Mouse (Mus musculus) midbrain, embryonic 12.5 days (tissue): ENCODE results near the gene Olfr1427. TPM values are rescaled to one million over a fixed set of nuclear protein-coding genes. Genes with fewer than 3 reads are reported as not detected.
"Not testable (repeated sequence)": the region's sequence is repeated elsewhere in the genome, so short reads cannot be mapped to it uniquely, and the experiment has no call there.

Source experiments
- ATAC-seq: fragments of 200-750 bp; cut with Nextera tagmentation; 2 replicates; pipeline ENCODE4 v1.8.0; 2017; ENCODE audit warnings: low read depth, moderate TSS enrichment, moderate library complexity; ENCODE audit not compliant: low FRiP score
- H3K27ac ChIP-seq: fragments of 300-500 bp; sonication (generic); replicated peaks from 2 replicates; pipeline ENCODE4 v1.5.1; 2016; ENCODE audit warnings: mild to moderate bottlenecking
- H3K27me3 ChIP-seq: fragments of 300-500 bp; sonication (generic); 2 replicates; pipeline ENCODE4 v1.6.1; 2016; ENCODE audit warnings: mild to moderate bottlenecking
- H3K36me3 ChIP-seq: fragments of 300-500 bp; sonication (generic); 2 replicates; pipeline ENCODE4 v1.6.1; 2016
- H3K4me1 ChIP-seq: fragments of 300-500 bp; sonication (generic); 2 replicates; pipeline ENCODE4 v1.6.1; 2016
- H3K4me2 ChIP-seq: fragments of 300-500 bp; sonication (generic); replicated peaks from 2 replicates; pipeline ENCODE4 v1.6.1; 2016; ENCODE audit warnings: mild to moderate bottlenecking, moderate library complexity
- H3K4me3 ChIP-seq: fragments of 300-500 bp; sonication (generic); 2 replicates; pipeline ENCODE4 v1.5.1; 2016; ENCODE audit warnings: mild to moderate bottlenecking
- H3K9ac ChIP-seq: fragments of 300-500 bp; sonication (generic); replicated peaks from 2 replicates; pipeline ENCODE4 v1.6.1; 2016; ENCODE audit warnings: mild to moderate bottlenecking, moderate library complexity
- H3K9me3 ChIP-seq: fragments of 300-500 bp; sonication (generic); 2 replicates; pipeline ENCODE4 v1.6.1; 2016; ENCODE audit warnings: mild to moderate bottlenecking
- WGBS: fragments of 180-500 bp; shearing (Covaris S2); methylation state at CpG from one replicate; pipeline ENCODE4 v1.1.7; 2016; 5-methylcytosine and 5-hydroxymethylcytosine counted together
- polyA plus RNA-seq: library from polyadenylated mRNA; unstranded; fragments of >200 nt; fragmentation: Nextera tagmentation; extraction: Ambion mirVana; gene quantifications from 2 replicates; pipeline ENCODE4 v1.2.1, GENCODE M21; 2016

The Olfr1427 gene
- polyA plus RNA-seq = not detected in 2 replicates

DNA sequence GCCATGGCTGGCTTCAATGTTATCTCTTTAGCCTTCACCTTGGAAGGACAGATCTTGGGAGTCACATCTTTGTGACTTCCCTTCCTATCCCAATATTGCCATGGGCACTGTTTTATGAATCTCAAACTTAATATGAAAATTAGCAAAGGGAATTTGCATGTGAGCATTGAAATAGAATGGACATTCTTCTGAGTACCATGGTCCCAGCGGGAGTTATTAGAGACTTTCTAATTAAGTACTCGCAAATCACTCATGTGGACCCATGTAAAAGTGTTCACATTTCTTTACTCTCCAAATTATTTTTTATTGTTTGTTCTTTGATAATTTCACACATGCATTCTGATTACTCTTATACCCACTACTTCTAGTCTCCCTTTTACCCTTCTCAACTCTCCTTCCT lies at the start of gene Olfr1427:
Olfr1427 (minus strand) TSS at position 101 of the 400 bp plus-strand sequence.
- no peak within 1 kb of the TSS for H3K4me3 ChIP-seq
- 93% methylated on average over 2 of the region's 2 CpGs for WGBS
- H3K4me1 ChIP-seq = no peaks in the 10 kb centered on the region
- H3K9me3 ChIP-seq = no peaks in the 10 kb centered on the region
- no peak within 1 kb of the TSS for H3K27ac ChIP-seq
- H3K9ac ChIP-seq = no peak within 1 kb of the TSS
- no peaks in the 10 kb centered on the region for H3K36me3 ChIP-seq
- no peak for ATAC-seq
- no peak within 1 kb of the TSS for H3K4me2 ChIP-seq
- no peaks in the 10 kb centered on the region for H3K27me3 ChIP-seq

DNA sequence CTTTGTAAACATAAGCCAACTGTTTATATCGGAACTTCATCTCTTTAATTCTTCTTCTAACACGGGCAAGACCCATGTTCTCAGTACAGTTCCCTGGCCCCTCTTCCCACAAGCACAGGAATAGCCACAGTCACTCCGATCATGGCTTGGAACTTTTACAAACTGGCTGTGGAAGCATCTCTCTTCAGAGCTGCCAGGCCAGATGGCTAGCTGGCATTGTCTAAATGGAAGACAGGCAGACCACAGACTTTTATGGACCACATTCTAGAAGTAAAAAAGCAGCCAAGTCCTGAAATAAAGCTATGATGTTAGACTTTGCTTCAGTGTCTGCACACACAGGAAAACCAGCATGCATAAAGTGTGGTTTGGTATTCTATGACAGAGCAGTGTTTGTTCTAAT lies 42.3 kb upstream of the Olfr1427 start:
- ATAC-seq = no peak

DNA sequence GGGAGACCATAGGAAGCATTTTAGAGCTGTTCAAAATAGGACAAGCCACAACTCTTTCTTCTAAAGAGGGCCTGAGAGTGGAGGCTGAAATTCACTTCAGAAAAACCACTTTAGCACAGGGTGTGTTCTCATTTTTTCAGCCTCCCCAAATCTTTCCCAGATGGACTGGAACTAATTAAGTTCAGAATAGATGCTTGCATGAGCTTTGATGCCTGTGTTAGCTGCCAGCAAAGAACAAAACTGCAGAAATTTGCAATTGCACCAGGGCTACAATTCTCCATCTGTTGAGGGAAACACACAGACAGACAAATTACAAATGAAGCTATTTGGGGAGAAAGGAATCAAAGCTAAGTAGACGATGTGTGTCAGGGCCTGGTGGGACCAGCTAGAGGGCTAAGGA lies 40.2 kb upstream of the Olfr1427 start:
- Histone ChIP-seq H3K4me2 (no peak overlapping the region), H3K27me3 (no peaks in the 10 kb centered on the region), H3K9me3 (no peaks in the 10 kb centered on the region), H3K4me1 (no peaks in the 10 kb centered on the region), H3K9ac (no peak overlapping the region), H3K27ac (no peak overlapping the region), H3K4me3 (no peak overlapping the region), H3K36me3 (no peaks in the 10 kb centered on the region)
- ATAC-seq = no peak
- WGBS = 48% methylated on average over 1 of the region's 1 CpGs

More for the DNA sequence above, 42.3 kb upstream of the Olfr1427 start:
- H3K4me2 ChIP-seq = no peak overlapping the region
- H3K9ac ChIP-seq = no peak overlapping the region
- WGBS = 92% methylated on average over 3 of the region's 3 CpGs
- no peaks in the 10 kb centered on the region for H3K27me3 ChIP-seq
- H3K36me3 ChIP-seq = no peaks in the 10 kb centered on the region
- no peaks in the 10 kb centered on the region for H3K4me1 ChIP-seq
- no peak overlapping the region for H3K27ac ChIP-seq
- no peaks in the 10 kb centered on the region for H3K9me3 ChIP-seq
- H3K4me3 ChIP-seq = no peak overlapping the region

DNA sequence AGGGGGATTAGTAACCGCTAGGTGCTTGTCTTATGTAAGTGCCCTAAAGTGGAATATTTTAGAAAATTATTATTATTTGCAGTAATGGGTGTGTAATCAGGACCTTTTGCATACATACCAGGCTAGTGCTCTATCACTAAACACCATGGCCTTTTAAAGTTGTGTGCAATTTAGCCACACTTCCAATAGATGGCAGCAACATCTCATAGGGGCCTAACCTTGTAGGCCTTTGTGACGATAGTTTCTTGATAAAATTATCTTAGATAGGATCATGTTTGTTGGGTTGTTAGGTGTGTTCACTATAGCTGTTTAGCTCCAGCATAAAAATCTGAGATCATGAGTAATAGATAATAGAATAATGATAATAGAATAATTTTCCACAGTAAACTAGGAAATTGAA lies 31.2 kb upstream of the Olfr1427 start:
- peak; percentile 69 for ATAC-seq
- WGBS = 36% methylated on average over 2 of the region's 2 CpGs

DNA sequence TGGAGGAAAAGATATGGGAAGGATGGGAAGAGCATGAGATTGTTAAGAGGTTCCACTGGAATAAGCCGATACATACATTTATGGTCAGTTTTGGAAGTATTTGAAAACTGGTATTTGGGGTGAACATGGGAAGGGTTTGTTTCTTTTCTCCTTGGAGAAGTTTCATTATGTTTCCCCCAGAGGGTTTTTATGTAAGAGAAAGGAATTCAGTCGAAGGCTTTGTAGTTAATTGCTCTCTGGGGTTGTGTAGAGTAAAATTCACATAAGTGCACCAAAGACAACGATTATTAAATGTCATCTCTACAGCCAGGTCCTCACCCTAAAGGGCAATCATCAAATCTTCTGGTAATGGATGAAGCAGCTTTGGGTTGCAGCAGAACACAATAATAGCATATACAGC lies 20.0 kb upstream of the Olfr1427 start, which contains the start of gene Olfr76:
Olfr76 (minus strand) TSS at position 101 of the 400 bp plus-strand sequence.
- no peak within 1 kb of the TSS for H3K4me3 ChIP-seq
- no peaks in the 10 kb centered on the region for H3K4me1 ChIP-seq
- no peaks in the 10 kb centered on the region for H3K9me3 ChIP-seq
- no peak within 1 kb of the TSS for H3K9ac ChIP-seq
- no peak within 1 kb of the TSS for H3K4me2 ChIP-seq
- 74% methylated on average over 3 of the region's 3 CpGs for WGBS
- H3K36me3 ChIP-seq = no peaks in the 10 kb centered on the region
- no peaks in the 10 kb centered on the region for H3K27me3 ChIP-seq
- no peak within 1 kb of the TSS for H3K27ac ChIP-seq
- ATAC-seq = no peak

More for the DNA sequence above, 31.2 kb upstream of the Olfr1427 start:
- Histone ChIP-seq H3K9ac (no peak overlapping the region), H3K36me3 (no peaks in the 10 kb centered on the region), H3K4me1 (no peaks in the 10 kb centered on the region), H3K27ac (no peak overlapping the region), H3K4me3 (no peak overlapping the region), H3K27me3 (no peaks in the 10 kb centered on the region), H3K4me2 (no peak overlapping the region), H3K9me3 (no peaks in the 10 kb centered on the region)

DNA sequence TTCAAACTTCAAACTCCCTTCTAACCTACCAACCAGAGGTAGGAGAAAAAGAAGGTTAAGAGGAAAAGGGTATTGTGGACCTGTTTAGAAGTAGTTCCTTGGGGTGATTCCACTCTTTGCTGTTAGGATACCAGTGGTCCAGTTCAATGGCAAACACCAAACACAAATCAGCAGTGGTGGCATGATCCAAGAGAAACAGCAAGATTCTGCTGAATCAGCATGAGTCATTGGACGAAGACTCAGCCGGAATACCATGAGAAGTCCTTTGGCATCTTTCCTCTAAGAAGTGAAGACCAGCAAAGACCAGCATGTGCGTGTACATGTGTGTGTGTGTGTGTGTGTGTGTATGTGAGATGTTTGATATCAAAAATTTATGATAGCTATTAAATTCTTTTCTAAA lies 13.3 kb upstream of the Olfr1427 start:
- Histone ChIP-seq H3K36me3 (no peaks in the 10 kb centered on the region), H3K9ac (no peak overlapping the region), H3K4me3 (no peak overlapping the region), H3K4me2 (no peak overlapping the region), H3K9me3 (no peaks in the 10 kb centered on the region), H3K27me3 (no peaks in the 10 kb centered on the region), H3K27ac (no peak overlapping the region), H3K4me1 (no peaks in the 10 kb centered on the region)
- 90% methylated on average over 3 of the region's 3 CpGs for WGBS
- no peak for ATAC-seq

DNA sequence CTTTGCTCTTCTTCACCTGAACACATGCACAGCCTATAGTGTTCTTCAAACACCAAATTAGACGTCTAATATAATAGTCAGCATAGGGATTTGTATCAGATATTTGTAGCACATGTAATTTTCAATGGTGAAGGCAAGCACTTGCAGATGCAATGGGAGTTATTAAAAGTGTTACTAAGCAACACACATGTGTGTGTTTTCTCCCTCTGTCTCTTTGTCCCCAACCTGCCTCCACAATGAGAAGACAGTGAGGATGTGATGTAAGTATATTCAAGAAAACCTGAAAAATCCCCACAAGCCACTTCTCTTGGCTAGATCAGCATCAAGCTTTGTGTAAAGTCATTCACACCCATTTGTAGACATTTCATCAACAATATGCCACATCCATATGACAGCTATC lies 12.7 kb upstream of the Olfr1427 start, which contains the start of gene Olfr1428:
Olfr1428 (minus strand) TSS at position 101 of the 400 bp plus-strand sequence.
- H3K9ac ChIP-seq = no peak within 1 kb of the TSS
- no peaks in the 10 kb centered on the region for H3K36me3 ChIP-seq
- no peaks in the 10 kb centered on the region for H3K4me1 ChIP-seq
- 80% methylated on average over 1 of the region's 1 CpGs for WGBS
- H3K27ac ChIP-seq = no peak within 1 kb of the TSS
- ATAC-seq = no peak
- no peak within 1 kb of the TSS for H3K4me3 ChIP-seq
- no peaks in the 10 kb centered on the region for H3K27me3 ChIP-seq
- H3K9me3 ChIP-seq = no peaks in the 10 kb centered on the region
- no peak within 1 kb of the TSS for H3K4me2 ChIP-seq

DNA sequence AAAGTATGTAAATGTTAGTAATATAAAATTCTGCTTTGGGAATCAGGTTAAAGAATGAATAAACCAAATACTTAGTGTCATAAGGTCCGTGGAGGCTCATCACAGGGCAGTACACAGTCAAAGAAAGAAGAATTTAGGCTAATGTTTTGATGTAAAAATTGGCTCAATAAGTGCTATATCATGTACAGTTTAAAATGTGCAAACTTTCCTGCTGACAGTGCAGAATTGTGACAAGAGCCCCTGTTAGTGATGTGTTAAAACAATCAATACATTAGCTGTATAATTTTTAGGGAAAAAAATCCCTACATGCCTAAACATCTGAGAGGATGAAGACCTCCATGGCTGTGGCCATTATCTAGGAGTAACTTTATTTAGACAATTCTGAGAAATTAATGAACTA lies 10.7 kb upstream of the Olfr1427 start:
- Histone ChIP-seq H3K27ac (no peak overlapping the region), H3K4me2 (no peak overlapping the region), H3K4me3 (no peak overlapping the region), H3K9me3 (no peaks in the 10 kb centered on the region), H3K27me3 (no peaks in the 10 kb centered on the region), H3K9ac (no peak overlapping the region), H3K36me3 (no peaks in the 10 kb centered on the region), H3K4me1 (no peaks in the 10 kb centered on the region)
- no peak for ATAC-seq
- WGBS = 63% methylated on average over 1 of the region's 1 CpGs

DNA sequence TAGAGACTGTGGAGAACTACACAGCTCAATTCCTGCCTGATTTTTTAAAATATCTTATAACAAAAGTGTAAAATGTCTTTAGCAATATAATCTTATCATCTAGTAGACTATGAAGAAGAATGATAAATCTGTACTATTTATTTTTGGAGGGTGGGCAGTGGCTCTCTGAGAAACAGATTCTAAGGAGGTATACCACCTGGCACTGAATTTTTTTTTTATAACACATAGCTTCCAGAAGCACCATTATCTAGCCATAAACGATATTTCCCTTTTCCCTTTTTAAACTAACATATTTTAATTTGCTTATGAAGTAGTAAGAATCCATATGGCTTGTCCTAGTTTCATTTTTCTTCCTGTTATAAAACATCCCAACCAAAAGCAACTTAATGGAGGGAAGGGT lies 1.4 kb upstream of the Olfr1427 start:
- no peaks in the 10 kb centered on the region for H3K4me1 ChIP-seq

DNA sequence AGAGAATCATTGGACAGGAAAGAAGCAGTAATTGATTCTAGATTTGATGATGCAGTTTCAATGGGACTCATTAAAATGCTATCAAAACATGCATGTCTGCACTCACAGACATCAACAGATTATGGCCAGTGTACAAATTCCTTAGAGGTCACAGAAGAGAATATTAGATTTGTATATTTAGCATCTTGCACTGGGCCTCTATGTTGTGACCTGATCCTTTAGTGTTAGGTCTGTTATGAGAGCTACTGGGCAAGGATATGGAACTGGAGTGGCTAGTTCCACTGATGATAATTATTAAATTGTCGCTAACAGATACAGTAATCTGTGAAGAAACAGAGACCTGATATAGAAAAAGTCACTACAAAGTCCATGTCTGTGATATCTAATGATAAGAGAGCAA lies 11.2 kb downstream of the Olfr1427 start, which contains the start of gene Olfr1426:
Olfr1426 (minus strand) TSS at position 101 of the 400 bp plus-strand sequence.
- Histone ChIP-seq H3K4me2 (no peak within 1 kb of the TSS), H3K9me3 (no peaks in the 10 kb centered on the region), H3K27ac (no peak within 1 kb of the TSS), H3K4me1 (no peaks in the 10 kb centered on the region), H3K36me3 (no peaks in the 10 kb centered on the region), H3K27me3 (no peaks in the 10 kb centered on the region), H3K4me3 (no peak within 1 kb of the TSS), H3K9ac (no peak within 1 kb of the TSS)
- no peak for ATAC-seq
- 87% methylated on average over 1 of the region's 1 CpGs for WGBS

More for the DNA sequence above, 1.4 kb upstream of the Olfr1427 start:
- ATAC-seq = no peak
- 70% methylated on average over 1 of the region's 1 CpGs for WGBS
- Histone ChIP-seq H3K36me3 (no peaks in the 10 kb centered on the region), H3K4me2 (no peak overlapping the region), H3K9ac (no peak overlapping the region), H3K9me3 (no peaks in the 10 kb centered on the region), H3K27ac (no peak overlapping the region), H3K27me3 (no peaks in the 10 kb centered on the region), H3K4me3 (no peak overlapping the region)

DNA sequence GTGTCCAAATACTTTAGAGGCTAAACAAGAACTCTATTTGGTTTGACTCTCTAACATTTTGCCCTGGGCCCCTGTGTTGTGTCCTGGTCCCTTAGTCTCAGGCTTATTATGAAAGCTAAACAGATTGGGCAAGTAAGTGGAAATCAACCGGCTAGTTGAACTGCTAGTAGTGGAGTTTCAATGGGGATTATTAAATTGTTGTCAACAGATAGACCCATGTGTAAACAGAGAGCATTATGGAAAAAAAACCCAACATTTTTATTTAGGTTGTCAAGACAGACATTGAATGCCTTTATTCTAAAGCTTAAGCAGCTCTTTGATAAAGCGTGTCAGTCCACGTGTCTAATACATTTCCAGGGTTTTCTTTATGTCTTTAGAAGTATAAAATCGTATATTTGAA lies 25.5 kb downstream of the Olfr1427 start, which contains the start of gene Olfr1425:
Olfr1425 (minus strand) TSS at position 101 of the 400 bp plus-strand sequence.
- not testable (repeated sequence) for H3K4me1 ChIP-seq, H3K9me3 ChIP-seq, H3K4me3 ChIP-seq, H3K27me3 ChIP-seq, H3K9ac ChIP-seq, H3K36me3 ChIP-seq, H3K27ac ChIP-seq, ATAC-seq, H3K4me2 ChIP-seq
- WGBS = 85% methylated on average over 4 of the region's 4 CpGs

DNA sequence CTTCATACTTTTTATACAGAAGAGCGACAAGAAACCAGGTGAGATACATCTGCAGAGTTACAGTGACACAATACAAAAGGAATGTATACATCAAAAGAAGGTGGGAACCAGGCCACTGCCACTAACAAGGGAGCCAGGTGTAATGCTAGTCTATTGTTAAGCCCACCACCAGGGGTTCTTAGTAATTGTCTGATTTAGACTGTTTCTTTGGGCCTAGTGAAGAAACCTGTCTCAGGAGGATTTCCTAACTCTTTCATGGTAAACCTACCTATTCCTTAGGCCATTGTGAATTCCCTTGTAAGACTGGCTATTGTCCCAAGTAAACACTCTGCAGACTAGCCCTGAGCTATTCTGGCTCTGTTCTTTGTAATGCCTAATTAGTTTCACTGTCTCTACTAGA lies 33.6 kb downstream of the Olfr1427 start:
- not testable (repeated sequence) for H3K4me1 ChIP-seq, H3K36me3 ChIP-seq, H3K27ac ChIP-seq, H3K4me2 ChIP-seq, H3K9me3 ChIP-seq, ATAC-seq, H3K4me3 ChIP-seq, H3K9ac ChIP-seq, H3K27me3 ChIP-seq
- WGBS = 81% methylated on average over 1 of the region's 1 CpGs

DNA sequence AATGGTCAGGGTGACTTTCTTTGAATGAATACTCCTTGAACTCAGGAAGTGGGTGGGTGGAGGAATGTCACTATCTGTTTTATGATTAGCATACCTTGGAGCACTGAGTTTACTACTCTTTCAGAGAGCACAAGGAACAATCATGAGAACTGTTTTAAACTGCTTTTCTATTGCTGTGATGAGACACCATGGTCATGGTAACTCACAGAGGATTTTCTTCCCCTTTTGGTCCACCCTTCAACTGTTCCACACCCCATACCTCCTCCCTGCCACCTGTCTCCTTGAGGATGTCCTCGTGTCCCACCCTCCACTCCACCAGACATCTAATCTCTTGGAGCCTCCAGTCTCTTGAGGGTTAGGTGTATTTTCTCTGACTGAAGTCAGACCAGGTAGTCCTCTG lies 35.3 kb downstream of the Olfr1427 start:
- not testable (repeated sequence) for H3K4me3 ChIP-seq, H3K27me3 ChIP-seq, H3K9ac ChIP-seq, H3K36me3 ChIP-seq, ATAC-seq, H3K4me2 ChIP-seq, H3K9me3 ChIP-seq, H3K27ac ChIP-seq, H3K4me1 ChIP-seq
- 69% methylated on average over 1 of the region's 1 CpGs for WGBS
